Mouse (Mus musculus) liver, postnatal 0 days (tissue): ENCODE data around the gene Olfr1161.

Experiments used
- CTCF ChIP-seq: sonication (generic); IDR thresholded peaks from 2 replicates; pipeline ENCODE4 v1.5.1; 2016; ENCODE audit warnings: antibody characterized with exemption, low read depth
- EP300 ChIP-seq: IDR thresholded peaks from 2 replicates; pipeline ENCODE4 v1.6.1; 2016; ENCODE audit warnings: antibody characterized with exemption, low read depth, mild to moderate bottlenecking

- TF ChIP-seq CTCF, result no peak
- TF ChIP-seq EP300, result no peak
Measured at GRCm38 (mm10) chr2:87974563-87974962, 48.0 kb upstream of the Olfr1161 start, which contains the start of gene Olfr74.
